Mouse (Mus musculus): Measurements from ENCODE around the gene Fbxw13.
"Not testable (repeated sequence)": the region's sequence is repeated elsewhere in the genome, so short reads cannot be mapped to it uniquely, and the experiment has no call there.

The Fbxw13 gene

GRCm38 (mm10) chr9:109195875-109196274 lies at the start of gene Fbxw13:
Gene Fbxw13 (minus strand): TSS chr9:109195975.
- DNase-seq = not testable (repeated sequence)

GRCm38 (mm10) chr9:109234654-109235053 lies 38.9 kb upstream of the Fbxw13 start, which contains the start of gene Fbxw20:
Gene Fbxw20 (minus strand): TSS chr9:109234754.
- DNase-seq = no peak

DNA sequence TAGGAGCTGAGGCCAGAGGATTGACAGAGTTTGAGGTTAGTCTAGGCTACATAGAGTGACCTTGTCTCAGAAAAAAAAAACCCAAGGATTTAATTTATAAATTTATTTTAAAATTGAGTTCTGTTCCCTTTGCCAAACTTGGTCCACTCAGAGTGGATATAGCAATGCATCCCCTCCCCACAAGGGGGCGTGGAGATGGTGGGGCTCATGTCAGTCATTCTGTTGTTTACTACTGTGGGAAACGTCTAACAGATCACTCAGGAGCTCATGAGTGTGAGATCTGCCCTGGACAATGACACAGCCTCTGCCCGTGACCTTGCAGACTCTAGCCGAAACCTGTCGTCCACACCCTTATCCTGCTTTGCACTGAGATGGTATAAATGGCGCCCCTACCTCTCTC lies 22.7 kb upstream of the Fbxw13 start:
- DNase-seq = no peak

GRCm38 (mm10) chr9:109201347-109201746 lies 5.6 kb upstream of the Fbxw13 start:
- DNase-seq = not testable (repeated sequence)

DNA sequence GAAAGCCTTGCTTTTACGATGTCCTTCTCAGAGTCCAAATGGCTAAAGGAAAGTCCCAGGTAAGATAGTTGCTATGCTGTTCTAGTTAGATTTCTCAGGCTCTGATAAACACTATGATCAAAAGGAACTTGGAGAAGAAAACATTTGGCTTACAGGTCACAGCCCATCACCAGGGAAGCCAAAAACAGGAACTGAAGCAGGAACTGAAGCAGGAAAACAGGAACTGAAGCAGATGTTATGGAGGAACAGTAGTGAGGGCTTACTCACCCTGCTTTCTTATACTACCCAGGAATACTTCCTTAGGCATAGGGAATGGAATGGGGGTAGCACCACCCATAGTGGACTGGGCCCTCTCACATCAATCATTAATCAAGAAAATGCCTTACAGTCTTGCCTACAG lies 4.6 kb upstream of the Fbxw13 start:
- DNase-seq = no peak

DNA sequence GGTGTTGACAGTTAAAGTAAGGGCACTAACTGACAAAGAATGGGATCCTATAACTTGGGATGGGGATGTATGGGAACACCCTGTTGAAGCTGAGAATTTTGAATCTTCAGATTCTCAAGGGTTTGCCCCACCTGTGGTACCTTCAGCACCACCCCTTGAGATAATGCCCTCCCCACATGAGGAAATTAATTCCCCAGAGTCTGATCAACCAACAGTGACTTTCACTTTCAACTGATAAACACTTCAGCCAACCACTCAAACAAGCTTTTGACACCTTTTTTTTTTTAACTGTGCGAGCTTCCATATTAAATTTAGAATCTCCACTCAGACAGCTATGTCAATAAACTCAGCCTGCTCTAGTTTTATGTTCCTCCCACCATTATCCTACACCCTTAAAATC lies 3.6 kb upstream of the Fbxw13 start:
- DNase-seq = no peak

DNA sequence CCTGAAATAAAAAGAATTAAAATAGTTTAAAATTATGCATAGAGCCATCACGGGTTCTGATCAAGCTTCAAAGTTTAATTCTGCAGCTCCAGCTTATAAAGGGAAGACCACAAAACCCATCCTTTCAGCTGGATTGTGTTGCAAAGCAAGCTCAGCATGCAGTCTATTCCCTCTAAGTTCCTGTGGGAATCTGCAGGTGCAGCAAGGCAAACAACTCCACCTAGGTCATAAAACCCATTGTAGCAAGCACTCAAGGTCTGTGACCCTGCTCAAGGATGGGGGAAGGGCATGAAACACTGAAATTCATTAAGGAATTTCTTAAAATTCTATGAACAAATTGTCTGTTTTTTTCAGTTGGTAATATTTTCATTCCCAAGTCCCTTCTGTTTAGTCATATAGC lies 18.6 kb downstream of the Fbxw13 start:
- no peak for DNase-seq

GRCm38 (mm10) chr9:109176301-109176700 lies 19.5 kb downstream of the Fbxw13 start:
- no peak for DNase-seq

- DNase-seq = no peak
Observed at GRCm38 (mm10) chr9:109167316-109167715, 28.5 kb downstream of the Fbxw13 start.

DNA sequence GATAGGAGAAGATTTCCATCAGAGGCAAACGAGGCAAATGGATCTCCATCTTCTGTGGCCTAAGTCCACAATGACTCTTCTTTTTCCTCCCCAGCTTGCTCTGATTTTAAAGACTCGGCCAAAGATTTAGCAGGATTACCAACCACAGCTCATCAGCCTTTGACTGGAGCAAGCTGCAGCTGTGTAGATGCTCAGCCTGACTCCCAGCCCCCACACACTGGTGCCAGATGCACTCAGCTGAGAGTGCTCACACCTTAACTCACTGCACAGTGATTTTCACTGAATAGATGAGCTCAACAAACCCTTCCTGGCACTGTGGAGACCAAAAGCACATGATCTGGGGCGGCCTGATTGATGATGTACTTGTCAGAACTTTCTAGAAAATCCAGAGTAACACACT lies 33.8 kb downstream of the Fbxw13 start, which contains the start of gene Fbxw21:
TSS of gene Fbxw21 (minus strand) at position 101 of the 400 bp plus-strand sequence.
- no peak for DNase-seq

DNA sequence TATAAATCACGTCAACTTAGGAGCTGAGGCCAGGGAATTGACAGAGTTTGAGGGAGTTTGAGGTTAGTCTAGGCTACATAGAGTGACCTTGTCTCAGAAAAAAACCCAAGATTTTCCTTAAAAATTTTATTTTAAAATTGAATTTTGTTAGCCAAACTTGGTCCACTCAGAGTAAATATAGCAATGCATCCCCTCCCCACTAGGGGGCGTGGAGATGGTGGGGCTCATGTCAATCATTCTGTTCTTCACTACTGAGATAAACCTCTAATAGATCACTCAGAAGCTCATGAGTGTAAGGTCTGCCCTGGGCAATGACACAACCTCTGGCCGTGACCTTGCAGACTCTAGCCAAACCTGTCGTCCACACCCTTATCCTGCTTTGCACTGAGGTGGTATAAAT lies 55.4 kb downstream of the Fbxw13 start:
- DNase-seq = not testable (repeated sequence)

- DNase-seq = no peak
Observed at GRCm38 (mm10) chr9:109130076-109130475, 65.7 kb downstream of the Fbxw13 start.
